Mouse (Mus musculus): Measurements from ENCODE around the gene Uggt1.

DNA sequence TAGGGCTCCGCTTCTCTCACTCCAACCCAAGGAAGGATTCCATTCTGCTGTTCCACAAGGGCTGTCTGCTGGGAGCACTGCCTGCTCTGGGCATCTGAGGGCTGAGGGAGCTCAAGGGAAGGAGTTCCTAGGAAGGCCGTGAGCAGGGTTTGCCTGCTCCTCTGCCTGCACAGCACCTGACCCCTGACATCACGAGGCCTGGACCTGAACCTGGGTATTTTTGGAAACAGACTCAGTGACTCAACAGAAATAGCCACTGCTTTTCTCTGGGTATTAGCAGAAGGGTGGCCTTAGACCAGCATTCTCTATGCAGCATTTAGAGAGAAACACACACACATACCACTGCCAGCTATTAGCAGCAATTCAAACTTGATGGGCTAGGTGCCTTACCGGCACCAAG lies 146.1 kb downstream of the Uggt1 start:
- TF ChIP-seq CTCF (IDR thresholded peaks at IDR 0.05; ENCODE audit: low read depth) (no peak), EP300 (IDR thresholded peaks at IDR 0.05; ENCODE audit: low read depth) (no peak)

Data from liver, embryonic 14.5 days (tissue).